Comparison of ENCODE assay signal across 9 mouse cellular contexts in genomic region chr14:105589261-105589660, GRCm38 (mm10).
DNase-seq lines count a peak whose midpoint lies in the region; ATAC-seq and TF ChIP-seq lines count a peak whose summit lies in the region.
"Had no signal": no experiment of that assay in that cellular context is flagged by ENCODE, and none has a peak within 500 bp of the region (broad histone marks: within the 10 kb centered on the region; RNA-seq: fewer than 3 reads in every experiment).

No protein-coding gene starts in this region.

- H3K4me3 ChIP-seq in forebrain, postnatal 0 days (ENCODE audit: low read depth, low read length), result no peak overlapping the region
- no peak overlapping the region for H3K4me3 ChIP-seq in forebrain, embryonic 12.5 days (replicated peaks)
- H3K4me3 ChIP-seq in neural tube, embryonic 11.5 days (ENCODE audit: low read depth, low read length), result no peak overlapping the region

- no peak overlapping the region for H3K4me2 ChIP-seq in forebrain, postnatal 0 days (ENCODE audit: low read depth)
- H3K4me2 ChIP-seq in forebrain, embryonic 12.5 days, result no peak overlapping the region
- no peak overlapping the region for H3K4me2 ChIP-seq in neural tube, embryonic 11.5 days (ENCODE audit: low read depth)

- DNase-seq in forebrain, postnatal 0 days, result no peak
- DNase-seq in neural tube, embryonic 11.5 days (ENCODE audit: low spot score), result no peak
- no peak for DNase-seq in neural tube, embryonic 10.5 days (ENCODE audit: extremely low spot score, low spot score)
- DNase-seq in kidney, postnatal 36 days, result peak; percentile 12 to 17
- no peak for DNase-seq in layer of hippocampus, adult 11-12 months (ENCODE audit: low spot score)
- no peak for DNase-seq in cerebellum, adult 18-20 months
- DNase-seq: adrenal gland, adult 8-10 months had no signal

- H3K27me3 ChIP-seq in forebrain, postnatal 0 days (ENCODE audit: insufficient read depth, low read length), result no peaks in the 10 kb centered on the region
- H3K27me3 ChIP-seq in forebrain, embryonic 12.5 days, result 0 out of 2 replicates have a peak, but pooled peaks cover 4% of the 10 kb centered on the region
- H3K27me3 ChIP-seq in neural tube, embryonic 11.5 days (ENCODE audit: control insufficient read depth, insufficient read depth, low read length), result no peaks in the 10 kb centered on the region

- ATAC-seq in forebrain, postnatal 0 days, result no peak
- no peak for ATAC-seq in forebrain, embryonic 12.5 days (ENCODE audit: low FRiP score)
- ATAC-seq in neural tube, embryonic 11.5 days (ENCODE audit: insufficient read depth, low FRiP score, low TSS enrichment), result no peak
- ATAC-seq in erythroid progenitor cell, adult 5-6 weeks (replicated peaks; ENCODE audit: low FRiP score, poor library complexity, severe bottlenecking), result no peak

- peaks cover 4% of the 10 kb centered on the region; the same call in 1 of the 2 replicates for H3K4me1 ChIP-seq in forebrain, postnatal 0 days (ENCODE audit: insufficient read depth)
- H3K4me1 ChIP-seq in forebrain, embryonic 12.5 days, result peaks cover 13% of the 10 kb centered on the region
- no peaks in the 10 kb centered on the region for H3K4me1 ChIP-seq in neural tube, embryonic 11.5 days (ENCODE audit: control insufficient read depth, insufficient read depth, low read length)

- no peaks in the 10 kb centered on the region for H3K36me3 ChIP-seq in forebrain, postnatal 0 days (ENCODE audit: insufficient read depth)
- H3K36me3 ChIP-seq in forebrain, embryonic 12.5 days (replicated peaks), result no peaks in the 10 kb centered on the region
- H3K36me3 ChIP-seq in neural tube, embryonic 11.5 days (ENCODE audit: control insufficient read depth, insufficient read depth, low read length), result no peaks in the 10 kb centered on the region

- no peak overlapping the region for H3K9ac ChIP-seq in forebrain, postnatal 0 days
- no peak overlapping the region for H3K9ac ChIP-seq in forebrain, embryonic 12.5 days
- no peak overlapping the region for H3K9ac ChIP-seq in neural tube, embryonic 11.5 days (ENCODE audit: low read length)

- TF ChIP-seq CTCF in forebrain, postnatal 0 days (IDR thresholded peaks at IDR 0.05; ENCODE audit: low read depth), result no peak

- H3K27ac ChIP-seq in forebrain, postnatal 0 days (ENCODE audit: low read depth, low read length), result 0 out of 2 replicates have a peak overlapping the region, but pooled peaks have one; percentile 70
- H3K27ac ChIP-seq in forebrain, embryonic 12.5 days, result no peak overlapping the region; the same call in 1 of the 2 replicates
- H3K27ac ChIP-seq in neural tube, embryonic 11.5 days (ENCODE audit: low read depth, low read length), result peak overlapping the region; percentile 34; the same call in 1 of the 2 replicates

- H3K9me3 ChIP-seq in forebrain, postnatal 0 days (ENCODE audit: low read length), result no peaks in the 10 kb centered on the region
- no peaks in the 10 kb centered on the region for H3K9me3 ChIP-seq in forebrain, embryonic 12.5 days
- H3K9me3 ChIP-seq in neural tube, embryonic 11.5 days (ENCODE audit: control insufficient read depth, low read length), result no peaks in the 10 kb centered on the region

- WGBS in forebrain, postnatal 0 days, result 75% methylated on average over 20 of the region's 20 CpGs
- 91% methylated on average over 20 of the region's 20 CpGs for WGBS in forebrain, embryonic 12.5 days
- 91% methylated on average over 20 of the region's 20 CpGs for WGBS in neural tube, embryonic 11.5 days

Comparison
In these comparisons a context has a peak if more than half of its experiments do, and no peak if none do; other contexts are left out.
1. DNase-seq: peak in kidney, postnatal 36 days (2 of 2); none in forebrain, postnatal 0 days (single experiment), neural tube, embryonic 11.5 days (single experiment), neural tube, embryonic 10.5 days (single experiment), layer of hippocampus, adult 11-12 months (single experiment) and cerebellum, adult 18-20 months (0 of 2).